Mouse (Mus musculus) testis, postnatal 10 days (tissue): Measurements from ENCODE around the gene Esrrg.

Experiments used
- DNase-seq: peaks from one replicate; pipeline ENCODE4 v3.0.0; 2021; ENCODE audit warnings: low spot score

The Esrrg gene

DNA sequence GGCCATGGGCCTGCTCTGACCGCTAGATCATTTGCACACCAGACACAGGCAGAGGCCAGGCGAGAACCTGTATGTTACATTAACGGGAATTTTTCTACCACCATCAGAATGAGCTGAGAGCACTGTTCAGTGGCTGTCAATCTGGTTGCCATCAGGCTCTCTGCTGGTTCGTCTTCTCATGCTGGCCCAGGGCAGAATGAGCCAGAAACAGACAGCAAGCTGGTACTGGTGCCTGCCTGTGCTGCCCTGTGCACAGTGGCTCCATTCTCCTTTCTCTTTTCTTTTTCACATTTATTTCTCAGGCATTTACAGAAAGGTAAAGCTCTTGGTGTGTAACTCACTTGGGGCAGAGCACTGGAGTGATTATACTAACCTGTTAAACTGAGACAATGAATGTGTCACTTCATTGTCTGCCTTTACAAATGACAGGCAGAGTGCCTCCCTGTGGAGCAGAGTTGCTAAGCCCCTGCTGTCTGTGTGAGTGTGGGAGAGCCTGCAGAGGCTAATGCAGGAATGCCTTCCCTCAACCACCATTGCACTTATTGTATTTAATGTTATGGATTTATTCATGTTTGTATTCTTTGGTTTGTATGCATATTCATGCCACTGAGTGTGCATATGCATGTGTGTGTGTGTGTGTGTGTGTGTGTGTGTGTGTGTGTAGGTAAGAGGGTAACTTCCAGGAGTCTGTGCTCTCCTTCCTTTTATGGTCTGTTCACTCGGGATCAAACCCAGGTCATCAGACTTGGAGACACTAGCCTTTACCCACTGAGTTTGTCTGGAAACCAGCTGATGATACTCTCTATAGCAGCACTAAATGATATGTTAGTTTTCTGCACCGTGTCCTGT lies 651.9 kb downstream of the Esrrg start:
- DNase-seq, result no peak

DNA sequence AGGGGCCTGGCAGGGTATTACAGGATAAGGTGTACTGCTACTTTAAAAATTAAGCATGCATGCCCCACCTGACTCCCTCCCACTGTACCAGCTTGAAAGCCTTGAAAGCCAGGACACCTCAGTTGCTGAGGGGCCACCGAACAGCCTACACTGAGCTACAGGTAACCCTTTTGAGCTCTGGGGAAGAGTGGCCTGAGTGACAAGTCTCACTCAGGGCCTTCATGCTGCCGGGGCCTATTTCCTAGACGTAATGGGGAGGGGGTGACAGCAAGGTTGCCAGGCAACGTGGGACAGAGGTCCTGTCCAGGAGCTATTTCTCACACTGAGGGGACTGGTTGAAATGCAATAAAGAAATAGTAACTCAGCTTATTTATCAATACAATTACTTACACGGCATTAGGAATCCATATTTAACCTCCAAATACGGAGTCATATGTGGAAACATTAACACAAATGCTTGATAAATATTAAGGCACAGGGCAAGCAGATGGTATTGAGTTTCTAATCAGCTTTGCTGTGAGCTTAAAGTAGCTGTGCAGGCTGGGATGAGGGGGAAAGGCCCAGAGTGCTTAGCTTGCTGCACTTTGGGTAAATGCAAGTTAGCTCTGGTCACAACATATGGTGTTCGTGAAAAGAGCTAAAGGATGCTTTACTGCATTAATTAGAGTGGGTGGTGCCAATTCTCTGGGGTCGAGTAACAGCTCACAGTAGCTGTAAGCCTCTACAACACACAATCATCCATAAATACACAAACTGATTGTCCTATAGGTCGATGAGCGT lies 653.5 kb downstream of the Esrrg start, which contains the start of gene Ush2a:
Gene Ush2a (plus strand): TSS at position 121 of the 780 bp plus-strand sequence.
- no peak for DNase-seq
